Mouse (Mus musculus) embryonic fibroblast, embryonic 13.5 days (primary cell): ENCODE data around the gene Zfp652. TPM values are rescaled to one million over a fixed set of nuclear protein-coding genes. Genes with fewer than 3 reads are reported as not detected.
A peak's percentile ranks its signal among the peaks of the same experiment; 100 is the strongest.
"Not testable (repeated sequence)": the region's sequence is repeated elsewhere in the genome, so short reads cannot be mapped to it uniquely, and the experiment has no call there.

ENCODE experiments used
- H3K27ac ChIP-seq: 2 replicates; pipeline ENCODE4 v1.5.1; 2012; ENCODE audit warnings: low read length, control low read depth, inconsistent platforms; ENCODE audit not compliant: insufficient read depth
- H3K4me1 ChIP-seq: 2 replicates; pipeline ENCODE4 v1.6.1; 2011; ENCODE audit warnings: low read length; ENCODE audit not compliant: control insufficient read depth, insufficient read depth
- H3K4me3 ChIP-seq: 2 replicates; pipeline ENCODE4 v1.5.1; 2011; ENCODE audit warnings: mild to moderate bottlenecking, control low read depth, low read length; ENCODE audit not compliant: insufficient read depth
- CTCF ChIP-seq: IDR thresholded peaks from 2 replicates; pipeline ENCODE4 v1.5.1; 2011; ENCODE audit warnings: mild to moderate bottlenecking, control low read depth, low read length, moderate library complexity, borderline replicate concordance; ENCODE audit not compliant: insufficient read depth
- POLR2A ChIP-seq: IDR thresholded peaks from 2 replicates; pipeline ENCODE4 v1.6.1; 2011; ENCODE audit warnings: low read depth, mild to moderate bottlenecking, control low read depth, low read length, moderate library complexity
- polyA plus RNA-seq: library from polyadenylated mRNA; stranded (reverse); fragments of >200 nt; gene quantifications from 2 replicates; pipeline ENCODE4 v1.2.4, GENCODE M21; 2011; ENCODE audit warnings: low read depth; ENCODE audit not compliant: missing spikeins, insufficient read length

The Zfp652 gene
- polyA plus RNA-seq, 1 experiment, result 27.3 TPM

- TF ChIP-seq POLR2A (no peak), CTCF (no peak)
- no peak overlapping the region for H3K4me3 ChIP-seq
- H3K27ac ChIP-seq, result no peak overlapping the region
- no peaks in the 10 kb centered on the region for H3K4me1 ChIP-seq
Measured at GRCm38 (mm10) chr11:95728916-95729907, 16.7 kb downstream of the Zfp652 start.

- no peaks in the 10 kb centered on the region for H3K4me1 ChIP-seq
- no peak overlapping the region for H3K27ac ChIP-seq
- no peak overlapping the region for H3K4me3 ChIP-seq
- TF ChIP-seq POLR2A (no peak), CTCF (no peak)
Measured at GRCm38 (mm10) chr11:95734485-95734884, 22.0 kb downstream of the Zfp652 start.

- no peak overlapping the region for H3K4me3 ChIP-seq
- no peak for TF ChIP-seq POLR2A
- no peak for TF ChIP-seq CTCF
- no peaks in the 10 kb centered on the region for H3K4me1 ChIP-seq
- no peak overlapping the region for H3K27ac ChIP-seq
Measured at GRCm38 (mm10) chr11:95737811-95738210, 25.3 kb downstream of the Zfp652 start.

- TF ChIP-seq CTCF (no peak), POLR2A (no peak)
- no peak overlapping the region for H3K4me3 ChIP-seq
Measured at GRCm38 (mm10) chr11:95744521-95744920, 32.0 kb downstream of the Zfp652 start.

GRCm38 (mm10) chr11:95746821-95747220 is 34.3 kb downstream of the Zfp652 start:
- TF ChIP-seq CTCF, result no peak
- no peak for TF ChIP-seq POLR2A
- peaks cover 3% of the 10 kb centered on the region for H3K4me1 ChIP-seq

More at GRCm38 (mm10) chr11:95744521-95744920, 32.0 kb downstream of the Zfp652 start:
- Histone ChIP-seq H3K27ac (no peak overlapping the region), H3K4me1 (peaks cover 3% of the 10 kb centered on the region)

GRCm38 (mm10) chr11:95748331-95748730 is 35.9 kb downstream of the Zfp652 start:
- H3K4me3 ChIP-seq, result no peak overlapping the region
- H3K4me1 ChIP-seq, result peaks cover 3% of the 10 kb centered on the region
- TF ChIP-seq CTCF (no peak), POLR2A (no peak)
- no peak overlapping the region for H3K27ac ChIP-seq

More at GRCm38 (mm10) chr11:95746821-95747220, 34.3 kb downstream of the Zfp652 start:
- Histone ChIP-seq H3K4me3 (no peak overlapping the region), H3K27ac (no peak overlapping the region)

- Histone ChIP-seq H3K4me1 (peaks cover 1% of the 10 kb centered on the region), H3K4me3 (no peak overlapping the region), H3K27ac (no peak overlapping the region)
- TF ChIP-seq POLR2A (no peak), CTCF (no peak)
Measured at GRCm38 (mm10) chr11:95749619-95750018, 37.1 kb downstream of the Zfp652 start.

- Histone ChIP-seq H3K4me3 (no peak overlapping the region), H3K27ac (no peak overlapping the region), H3K4me1 (no peaks in the 10 kb centered on the region)
- TF ChIP-seq POLR2A (no peak), CTCF (peak; percentile 66; the same call in 1 of the 2 replicates)
Measured at GRCm38 (mm10) chr11:95750995-95751394, 38.5 kb downstream of the Zfp652 start.

GRCm38 (mm10) chr11:95755137-95755536 is 42.7 kb downstream of the Zfp652 start:
- H3K4me1 ChIP-seq, H3K4me3 ChIP-seq, H3K27ac ChIP-seq: not testable (repeated sequence)

GRCm38 (mm10) chr11:95760521-95760920 is 48.0 kb downstream of the Zfp652 start:
- Histone ChIP-seq H3K27ac (no peak overlapping the region), H3K4me3 (no peak overlapping the region), H3K4me1 (peaks cover 2% of the 10 kb centered on the region; the same call in 1 of the 2 replicates)
- no peak for TF ChIP-seq CTCF
- no peak for TF ChIP-seq POLR2A
